Mouse (Mus musculus) hindbrain, embryonic 14.5 days (tissue): ENCODE measurements around the gene Trim47. TPM values are rescaled to one million over a fixed set of nuclear protein-coding genes. Genes with fewer than 3 reads are reported as not detected.
"Not testable (repeated sequence)": the region's sequence is repeated elsewhere in the genome, so short reads cannot be mapped to it uniquely, and the experiment has no call there.

Experiments
- ATAC-seq: fragments of 200-750 bp; cut with Nextera tagmentation; 2 replicates; pipeline ENCODE4 v1.8.0; 2017; ENCODE audit warnings: moderate number of reproducible peaks, mild to moderate bottlenecking, moderate TSS enrichment, moderate library complexity; ENCODE audit not compliant: low FRiP score
- DNase-seq: peaks from one replicate; pipeline ENCODE4 v3.0.0-alpha.2; 2015; ENCODE audit warnings: low spot score
- H3K27ac ChIP-seq: fragments of 300-500 bp; sonication (generic); 2 replicates; pipeline ENCODE4 v1.5.1; 2014; ENCODE audit warnings: mild to moderate bottlenecking, moderate library complexity
- H3K27me3 ChIP-seq: fragments of 300-500 bp; sonication (generic); 2 replicates; pipeline ENCODE4 v1.6.1; 2014; ENCODE audit warnings: mild to moderate bottlenecking, low read length, mixed read lengths; ENCODE audit not compliant: control insufficient read depth, insufficient read depth
- H3K36me3 ChIP-seq: fragments of 300-500 bp; sonication (generic); replicated peaks from 2 replicates; pipeline ENCODE4 v1.6.1; 2014; ENCODE audit not compliant: control insufficient read depth, insufficient read depth
- H3K4me1 ChIP-seq: fragments of 300-500 bp; sonication (generic); replicated peaks from 2 replicates; pipeline ENCODE4 v1.6.1; 2014; ENCODE audit warnings: antibody characterized with exemption, low read length, mixed read lengths; ENCODE audit not compliant: control insufficient read depth, insufficient read depth
- H3K4me2 ChIP-seq: fragments of 300-500 bp; sonication (generic); replicated peaks from 2 replicates; pipeline ENCODE4 v1.6.1; 2014; ENCODE audit warnings: mild to moderate bottlenecking, moderate library complexity
- H3K4me3 ChIP-seq: fragments of 300-500 bp; sonication (generic); replicated peaks from 2 replicates; pipeline ENCODE4 v1.5.1; 2014; ENCODE audit warnings: mild to moderate bottlenecking, low read length
- H3K9ac ChIP-seq: fragments of 300-500 bp; sonication (generic); 2 replicates; pipeline ENCODE4 v1.6.1; 2014
- H3K9me3 ChIP-seq: fragments of 300-500 bp; sonication (generic); 2 replicates; pipeline ENCODE4 v1.6.1; 2016; ENCODE audit warnings: low read length; ENCODE audit not compliant: control insufficient read depth
- WGBS: fragments of 180-500 bp; shearing (Covaris S2); extraction: QIAGEN DNeasy Blood & Tissue Kit; methylation state at CpG from one replicate; pipeline ENCODE4 v1.1.7; 2014; 5-methylcytosine and 5-hydroxymethylcytosine counted together
- polyA plus RNA-seq: library from polyadenylated mRNA; unstranded; fragments of >200 nt; fragmentation: Nextera tagmentation; extraction: Ambion mirVana; gene quantifications from 2 replicates; pipeline ENCODE4 v1.2.1, GENCODE M21; 2014

Trim47 gene
- polyA plus RNA-seq, 1 experiment from 2014 or later: 9.4 TPM

DNA sequence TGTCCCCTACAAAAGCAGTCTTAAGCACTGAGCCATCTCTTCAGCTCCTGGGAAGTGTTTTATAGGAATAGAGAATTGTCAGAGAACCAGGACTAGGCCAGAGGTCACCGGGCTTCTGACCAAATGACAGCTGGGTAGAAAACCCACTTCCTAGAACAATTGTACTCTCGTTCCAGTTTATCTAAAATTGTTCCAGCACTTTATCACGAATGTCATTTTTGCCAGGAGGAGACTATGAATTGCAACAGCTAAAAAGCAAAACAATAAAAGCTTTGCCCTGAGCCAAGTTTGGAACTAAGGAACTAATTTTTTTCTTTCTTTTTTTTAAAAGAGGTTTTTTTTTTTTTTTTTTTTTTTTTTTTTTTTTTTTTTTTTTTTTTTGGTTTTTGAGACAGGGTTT is 31.4 kb downstream of the Trim47 start:
- H3K9ac ChIP-seq: no peak overlapping the region
- H3K36me3 ChIP-seq: no peaks in the 10 kb centered on the region
- no peak for DNase-seq
- H3K27ac ChIP-seq: no peak overlapping the region
- H3K4me2 ChIP-seq: no peak overlapping the region
- no peaks in the 10 kb centered on the region for H3K4me1 ChIP-seq
- no peaks in the 10 kb centered on the region for H3K9me3 ChIP-seq
- no peaks in the 10 kb centered on the region for H3K27me3 ChIP-seq
- 70% methylated on average over 3 of the region's 3 CpGs for WGBS
- no peak for ATAC-seq
- H3K4me3 ChIP-seq: no peak overlapping the region

DNA sequence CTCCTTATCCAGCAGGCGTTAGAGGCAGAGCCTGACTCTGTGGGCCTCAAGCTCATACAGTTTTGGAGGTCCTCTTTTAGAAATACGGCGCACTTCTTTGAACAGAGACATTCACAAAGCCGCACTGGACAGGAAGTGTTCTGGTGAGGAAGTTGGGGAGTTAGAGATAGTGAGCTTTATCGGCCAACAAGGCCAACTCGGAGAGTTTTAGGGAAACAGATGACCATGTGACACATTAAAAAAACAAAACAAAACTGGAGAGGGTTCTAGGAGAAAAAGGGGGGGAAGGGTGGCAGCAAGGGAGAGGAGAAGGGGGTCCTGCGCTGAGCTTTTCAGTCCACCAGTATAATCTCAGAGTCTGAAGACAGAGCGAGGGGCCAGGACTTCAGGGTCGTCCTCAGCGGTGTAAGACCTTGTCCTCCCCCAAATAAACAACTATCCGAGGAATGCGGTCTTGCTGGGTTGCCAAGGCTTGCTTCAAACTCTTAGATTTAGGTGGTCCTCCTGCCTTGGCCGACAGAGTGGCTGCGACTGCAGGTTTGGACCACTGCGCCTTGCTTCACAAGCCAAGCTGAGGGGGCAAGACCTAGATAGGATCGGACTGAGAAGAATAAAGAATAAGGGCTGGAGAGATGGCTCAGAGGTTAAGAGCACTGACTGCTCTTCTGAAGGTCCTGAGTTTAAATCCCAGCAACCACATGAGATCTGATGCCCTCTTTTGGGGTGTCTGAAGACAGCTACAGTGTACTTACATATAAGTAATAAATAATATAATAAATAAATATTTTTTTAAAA is 33.0 kb downstream of the Trim47 start:
- no peak for ATAC-seq
- WGBS: 71% methylated on average over 16 of the region's 16 CpGs
- no peak overlapping the region for H3K27ac ChIP-seq
- H3K9ac ChIP-seq: no peak overlapping the region
- no peaks in the 10 kb centered on the region for H3K36me3 ChIP-seq
- no peaks in the 10 kb centered on the region for H3K9me3 ChIP-seq
- no peak overlapping the region for H3K4me3 ChIP-seq
- H3K27me3 ChIP-seq: no peaks in the 10 kb centered on the region
- no peaks in the 10 kb centered on the region for H3K4me1 ChIP-seq
- no peak overlapping the region for H3K4me2 ChIP-seq
- no peak for DNase-seq

DNA sequence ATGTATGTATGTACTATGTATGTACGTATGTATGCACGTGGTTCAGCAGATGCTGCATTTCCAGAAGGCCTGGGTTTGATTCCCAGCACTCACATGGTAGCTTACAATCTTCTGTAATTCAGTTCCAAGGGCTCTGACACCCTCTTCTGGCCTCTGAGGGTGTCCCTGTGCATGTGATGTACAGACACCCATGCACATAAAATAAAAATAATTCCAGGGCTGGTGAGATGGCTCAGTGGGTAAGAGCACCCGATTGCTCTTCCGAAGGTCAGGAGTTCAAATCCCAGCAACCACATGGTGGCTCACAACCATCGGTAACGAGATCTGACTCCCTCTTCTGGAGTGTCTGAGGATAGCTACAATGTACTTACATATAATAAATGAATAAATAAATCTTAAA is 34.1 kb downstream of the Trim47 start:
- not testable (repeated sequence) for DNase-seq, H3K27ac ChIP-seq, H3K4me3 ChIP-seq, H3K4me2 ChIP-seq, H3K4me1 ChIP-seq, ATAC-seq, H3K36me3 ChIP-seq, H3K9ac ChIP-seq, H3K27me3 ChIP-seq, H3K9me3 ChIP-seq
- WGBS: 91% methylated on average over 6 of the region's 6 CpGs

DNA sequence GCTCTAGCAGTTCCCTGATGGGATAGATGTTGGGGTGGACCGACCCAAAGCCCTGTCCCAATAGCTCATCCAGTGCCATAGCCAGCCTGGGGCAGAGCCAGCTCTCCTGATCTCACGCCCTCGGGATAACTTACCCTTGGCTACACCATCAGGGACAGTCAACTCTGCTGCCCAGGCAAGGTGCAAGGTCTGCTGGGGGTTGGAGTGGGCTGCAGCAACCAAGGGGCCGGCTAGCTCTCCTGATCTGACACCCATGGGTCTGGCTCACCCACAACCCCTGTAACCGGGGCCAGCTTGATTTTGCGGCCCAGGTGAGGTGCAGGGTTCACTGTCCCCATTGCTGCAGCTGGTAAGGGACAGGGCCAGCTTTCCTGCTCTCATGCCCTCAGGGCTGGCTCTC is 35.4 kb downstream of the Trim47 start:
- H3K27ac ChIP-seq: no peak overlapping the region
- H3K4me3 ChIP-seq: no peak overlapping the region
- ATAC-seq (no peak), DNase-seq (no peak)
- no peaks in the 10 kb centered on the region for H3K36me3 ChIP-seq
- H3K27me3 ChIP-seq: no peaks in the 10 kb centered on the region
- H3K4me2 ChIP-seq: no peak overlapping the region
- 85% methylated on average over 6 of the region's 6 CpGs for WGBS
- no peak overlapping the region for H3K9ac ChIP-seq
- 0 out of 2 replicates have a peak, but pooled peaks cover 6% of the 10 kb centered on the region for H3K4me1 ChIP-seq
- H3K9me3 ChIP-seq: no peaks in the 10 kb centered on the region

DNA sequence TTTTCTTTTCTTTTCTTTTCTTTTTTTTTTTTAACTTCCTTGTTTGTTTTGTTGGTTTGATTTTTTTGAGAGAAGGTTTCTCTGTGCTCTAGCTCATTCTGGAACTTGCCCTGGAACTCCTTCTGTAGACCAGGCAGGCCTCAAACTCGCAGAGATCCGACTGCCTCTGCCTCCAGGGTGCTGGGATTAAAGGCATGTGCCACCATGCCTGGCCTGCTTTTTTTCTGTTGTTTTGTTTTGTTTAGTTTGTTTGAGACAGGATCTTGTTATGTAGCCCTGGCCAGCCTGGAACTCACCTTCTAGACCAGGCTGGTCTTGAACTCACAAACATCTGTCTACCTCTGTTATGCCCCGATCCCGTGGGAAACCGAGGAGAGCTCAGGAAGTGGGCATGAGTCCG is 37.5 kb downstream of the Trim47 start:
- Histone ChIP-seq H3K27ac (no peak overlapping the region), H3K4me2 (no peak overlapping the region), H3K36me3 (no peaks in the 10 kb centered on the region), H3K27me3 (no peaks in the 10 kb centered on the region), H3K9ac (no peak overlapping the region), H3K4me3 (no peak overlapping the region), H3K4me1 (0 out of 2 replicates have a peak, but pooled peaks cover 12% of the 10 kb centered on the region), H3K9me3 (no peaks in the 10 kb centered on the region)
- no peak for ATAC-seq
- WGBS: 87% methylated on average over 6 of the region's 6 CpGs
- DNase-seq: no peak

DNA sequence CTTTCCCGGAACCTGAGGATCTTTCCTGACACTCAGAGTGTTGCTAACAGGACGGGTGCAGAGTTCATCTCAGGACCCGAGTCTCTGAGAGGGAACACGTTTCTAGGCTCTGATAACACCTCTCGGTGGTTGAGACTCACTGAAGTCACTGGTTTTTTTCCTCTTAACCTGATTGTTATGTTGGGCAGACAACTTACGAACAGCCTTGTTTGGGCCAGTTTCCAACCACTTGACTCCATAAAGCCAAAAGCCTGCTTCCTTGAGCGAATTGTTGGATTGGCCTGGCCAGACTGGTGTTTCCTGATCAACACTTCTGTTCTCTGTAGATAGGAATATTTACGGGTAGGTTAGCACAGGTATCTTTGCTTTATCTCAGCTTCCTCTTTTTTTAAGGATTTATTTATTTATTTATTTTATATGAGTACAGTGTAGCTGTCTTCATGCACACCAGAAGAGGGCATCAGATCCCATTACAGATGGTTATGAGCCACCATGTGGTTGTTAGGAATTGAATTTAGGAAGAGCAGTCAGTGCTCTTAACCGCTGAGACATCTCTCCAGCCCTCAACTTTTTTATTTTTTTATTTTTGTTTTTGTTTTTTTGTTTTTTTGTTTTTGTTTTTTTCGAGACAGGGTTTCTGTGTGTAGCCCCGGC is 38.1 kb downstream of the Trim47 start:
- no peak overlapping the region for H3K9ac ChIP-seq
- H3K4me1 ChIP-seq: 0 out of 2 replicates have a peak, but pooled peaks cover 12% of the 10 kb centered on the region
- no peak overlapping the region for H3K4me3 ChIP-seq
- DNase-seq (no peak), ATAC-seq (no peak)
- WGBS: 90% methylated on average over 11 of the region's 11 CpGs
- H3K9me3 ChIP-seq: no peaks in the 10 kb centered on the region
- H3K4me2 ChIP-seq: no peak overlapping the region
- no peak overlapping the region for H3K27ac ChIP-seq
- H3K36me3 ChIP-seq: 0 out of 2 replicates have a peak, but pooled peaks cover 1% of the 10 kb centered on the region
- H3K27me3 ChIP-seq: no peaks in the 10 kb centered on the region

DNA sequence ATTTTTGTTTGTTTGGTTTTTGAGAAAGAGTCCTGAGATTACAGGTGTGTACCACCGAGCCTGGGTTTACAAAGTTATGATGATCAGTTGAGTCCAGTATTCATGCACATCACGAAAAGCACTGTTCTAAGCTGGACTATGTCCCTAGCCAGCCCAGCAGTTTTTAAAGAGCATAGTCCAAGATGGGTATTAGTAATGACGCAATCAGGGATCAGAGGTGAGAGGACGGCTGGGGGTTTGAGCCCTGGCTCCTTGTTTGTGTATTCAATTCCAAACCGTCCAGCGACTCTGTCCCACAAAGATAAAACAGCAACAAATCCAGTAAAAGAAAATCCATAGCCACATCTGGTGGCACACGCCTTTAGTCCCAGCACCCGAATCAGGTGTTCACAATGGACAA is 38.8 kb downstream of the Trim47 start:
- H3K4me2 ChIP-seq: peak overlapping the region; percentile 58
- H3K27me3 ChIP-seq: no peaks in the 10 kb centered on the region
- no peak overlapping the region for H3K27ac ChIP-seq
- DNase-seq: no peak
- H3K4me1 ChIP-seq: 0 out of 2 replicates have a peak, but pooled peaks cover 12% of the 10 kb centered on the region
- peaks cover 8% of the 10 kb centered on the region for H3K36me3 ChIP-seq
- no peak for ATAC-seq
- no peak overlapping the region for H3K4me3 ChIP-seq
- 90% methylated on average over 8 of the region's 8 CpGs for WGBS
- no peak overlapping the region for H3K9ac ChIP-seq
- no peaks in the 10 kb centered on the region for H3K9me3 ChIP-seq

DNA sequence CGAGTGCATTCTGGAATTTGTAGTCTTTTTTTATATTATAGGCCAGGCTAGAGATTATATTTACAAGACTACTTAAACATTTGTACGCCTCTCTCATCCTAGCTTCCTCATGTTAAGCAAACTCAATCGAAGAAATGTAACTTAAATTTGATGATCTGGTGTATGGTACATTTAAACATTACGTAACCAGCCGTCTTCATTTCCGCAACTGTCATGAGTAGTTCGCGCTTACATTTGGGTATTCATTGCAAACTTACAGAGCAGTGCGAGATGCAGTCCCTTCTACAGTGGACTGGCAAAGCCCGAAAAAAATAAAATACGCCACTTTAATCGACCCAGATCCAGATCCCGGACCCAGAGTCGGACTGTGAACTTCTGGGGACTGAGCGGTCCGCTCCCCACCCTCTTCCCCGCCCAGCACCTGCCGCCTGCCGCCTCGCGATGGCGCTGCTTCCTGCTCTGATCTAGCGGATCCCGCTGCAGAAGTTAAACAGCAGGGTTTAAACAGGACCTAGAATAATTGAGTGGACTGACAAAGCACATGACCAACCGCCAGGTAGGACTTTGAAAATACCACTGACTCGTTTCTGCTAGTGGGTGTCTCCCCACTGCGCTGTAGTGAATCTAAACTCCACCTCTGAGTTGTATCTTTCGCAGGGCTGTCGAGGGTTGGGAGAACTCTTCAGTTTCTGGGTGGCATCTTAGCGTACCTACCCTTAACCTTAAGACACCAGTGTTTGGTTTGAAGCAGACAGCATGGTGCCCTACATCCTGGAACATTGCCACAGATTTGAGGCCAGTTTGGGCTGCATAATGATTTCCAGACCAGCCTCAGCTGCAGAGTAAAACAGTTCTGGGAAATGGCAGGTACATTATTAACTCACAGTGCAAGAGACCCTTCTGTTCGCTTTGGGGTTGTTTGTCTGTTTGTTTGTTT is 39.5 kb downstream of the Trim47 start:
- peak overlapping the region; percentile 58 for H3K4me2 ChIP-seq
- peak; percentile 64 for ATAC-seq
- WGBS: 3% methylated on average over 31 of the region's 31 CpGs

More for the DNA sequence above, 39.5 kb downstream of the Trim47 start:
- DNase-seq: peak; percentile 82
- H3K9me3 ChIP-seq: no peaks in the 10 kb centered on the region
- no peaks in the 10 kb centered on the region for H3K27me3 ChIP-seq
- peaks cover 14% of the 10 kb centered on the region for H3K36me3 ChIP-seq
- peak overlapping the region; percentile 46 for H3K4me3 ChIP-seq
- peak overlapping the region; percentile 49 for H3K9ac ChIP-seq
- H3K27ac ChIP-seq: peak overlapping the region; percentile 76
- H3K4me1 ChIP-seq: 0 out of 2 replicates have a peak, but pooled peaks cover 12% of the 10 kb centered on the region
